Mouse (Mus musculus) intestine, postnatal 0 days (tissue): ENCODE results near the gene Adm. TPM values are rescaled to one million over a fixed set of nuclear protein-coding genes. Genes with fewer than 3 reads are reported as not detected.

Experiments
- ATAC-seq: fragments of 200-750 bp; cut with Nextera tagmentation; 2 replicates; pipeline ENCODE4 v1.8.0; 2017; ENCODE audit warnings: mild to moderate bottlenecking, moderate TSS enrichment, moderate library complexity
- H3K27ac ChIP-seq: fragments of 300-500 bp; sonication (generic); 2 replicates; pipeline ENCODE4 v1.5.1; 2014; ENCODE audit warnings: mild to moderate bottlenecking, low read depth, low read length, moderate library complexity
- H3K27me3 ChIP-seq: fragments of 300-500 bp; sonication (generic); replicated peaks from 2 replicates; pipeline ENCODE4 v1.6.1; 2014; ENCODE audit warnings: low read length, mixed read lengths; ENCODE audit not compliant: control insufficient read depth, insufficient read depth
- H3K36me3 ChIP-seq: fragments of 300-500 bp; sonication (generic); 2 replicates; pipeline ENCODE4 v1.6.1; 2014; ENCODE audit warnings: mild to moderate bottlenecking, moderate library complexity; ENCODE audit not compliant: control insufficient read depth, insufficient read depth
- H3K4me1 ChIP-seq: fragments of 300-500 bp; sonication (generic); replicated peaks from 2 replicates; pipeline ENCODE4 v1.6.1; 2014; ENCODE audit warnings: antibody characterized with exemption, low read length, mixed read lengths; ENCODE audit not compliant: control insufficient read depth, insufficient read depth
- H3K4me2 ChIP-seq: fragments of 300-500 bp; sonication (generic); replicated peaks from 2 replicates; pipeline ENCODE4 v1.6.1; 2014; ENCODE audit warnings: low read depth, mild to moderate bottlenecking, moderate library complexity
- H3K4me3 ChIP-seq: fragments of 300-500 bp; sonication (generic); 2 replicates; pipeline ENCODE4 v1.5.1; 2014; ENCODE audit warnings: low read depth, low read length
- H3K9ac ChIP-seq: fragments of 300-500 bp; sonication (generic); 2 replicates; pipeline ENCODE4 v1.6.1; 2014; ENCODE audit warnings: mild to moderate bottlenecking, low read depth, low read length
- H3K9me3 ChIP-seq: fragments of 300-500 bp; sonication (generic); 2 replicates; pipeline ENCODE4 v1.6.1; 2016; ENCODE audit warnings: mixed run types; ENCODE audit not compliant: control insufficient read depth
- CTCF ChIP-seq: sonication (generic); IDR thresholded peaks from 2 replicates; pipeline ENCODE4 v1.5.1; 2016; ENCODE audit warnings: low read depth, mild to moderate bottlenecking, control low read depth, antibody characterized with exemption, moderate library complexity
- WGBS: fragments of 180-500 bp; shearing (Covaris S2); extraction: QIAGEN DNeasy Blood & Tissue Kit; methylation state at CpG from one replicate; pipeline ENCODE4 v1.1.7; 2014; 5-methylcytosine and 5-hydroxymethylcytosine counted together
- polyA plus RNA-seq: library from polyadenylated mRNA; unstranded; fragments of >200 nt; fragmentation: Nextera tagmentation; extraction: Ambion mirVana; gene quantifications from 2 replicates; pipeline ENCODE4 v1.2.1, GENCODE M21; 2015

Adm gene
- polyA plus RNA-seq, 1 experiment from 2014 or later, result 3.2 TPM

- Histone ChIP-seq H3K4me2 (no peak overlapping the region), H3K27me3 (no peaks in the 10 kb centered on the region), H3K36me3 (no peaks in the 10 kb centered on the region), H3K4me3 (no peak overlapping the region), H3K4me1 (no peaks in the 10 kb centered on the region), H3K9ac (no peak overlapping the region), H3K9me3 (no peaks in the 10 kb centered on the region), H3K27ac (no peak overlapping the region)
- TF ChIP-seq CTCF, result no peak
- WGBS, result 48% methylated on average over 6 of the region's 6 CpGs
- no peak for ATAC-seq
These were observed 40.8 kb downstream of the Adm start for GRCm38 (mm10) chr7:110668247-110668646.

- Histone ChIP-seq H3K9me3 (no peaks in the 10 kb centered on the region), H3K4me2 (no peak overlapping the region), H3K4me1 (no peaks in the 10 kb centered on the region), H3K27ac (peak overlapping the region; percentile 21; the same call in 1 of the 2 replicates), H3K36me3 (no peaks in the 10 kb centered on the region), H3K4me3 (no peak overlapping the region), H3K9ac (no peak overlapping the region), H3K27me3 (no peaks in the 10 kb centered on the region)
- ATAC-seq, result no peak
- TF ChIP-seq CTCF, result no peak
- WGBS, result 33% methylated on average over 5 of the region's 5 CpGs
These were observed 41.3 kb downstream of the Adm start for GRCm38 (mm10) chr7:110668756-110669155.

GRCm38 (mm10) chr7:110671121-110671680 lies 43.7 kb downstream of the Adm start:
- no peak overlapping the region for H3K27ac ChIP-seq
- no peaks in the 10 kb centered on the region for H3K27me3 ChIP-seq
- no peaks in the 10 kb centered on the region for H3K4me1 ChIP-seq
- TF ChIP-seq CTCF, result no peak
- WGBS, result 41% methylated on average over 6 of the region's 6 CpGs
- no peak overlapping the region for H3K4me3 ChIP-seq
- ATAC-seq, result no peak
- H3K9ac ChIP-seq, result no peak overlapping the region
- no peak overlapping the region for H3K4me2 ChIP-seq
- no peaks in the 10 kb centered on the region for H3K9me3 ChIP-seq
- H3K36me3 ChIP-seq, result no peaks in the 10 kb centered on the region

Other genes with a start within 250 kb of the Adm start
- 17.9 and 19.3 TPM in 2 replicates for gene Sbf2, start 12.7 kb upstream of the Adm start, polyA plus RNA-seq
- gene Ampd3, start 140.5 kb downstream of the Adm start, polyA plus RNA-seq, result 7.0 and 7.4 TPM in 2 replicates
- gene Rnf141, start 216.8 kb downstream of the Adm start, polyA plus RNA-seq, result 31.0 and 33.5 TPM in 2 replicates
- 26.9 and 29.9 TPM in 2 replicates for gene Lyve1, start 235.6 kb downstream of the Adm start, polyA plus RNA-seq